Mouse (Mus musculus): ENCODE measurements around the gene Hif3a.

- TF ChIP-seq EP300 (IDR thresholded peaks at IDR 0.05; ENCODE audit: low read depth in 1 of 2, low read length in 2 of 2) (no peak), POLR2A (IDR thresholded peaks at IDR 0.05; ENCODE audit: control insufficient read depth in 1 of 2, insufficient read depth in 1 of 2, low read depth in 1 of 2, low read length in 2 of 2, poor library complexity in 1 of 2) (no peak), GATA1 (IDR thresholded peaks at IDR 0.05; ENCODE audit: low read depth, low read length) (no peak), CTCF (IDR thresholded peaks at IDR 0.05 in 2 of 3, conservative IDR thresholded peaks at IDR 0.05 in 1 of 3; ENCODE audit: control insufficient read depth in 1 of 3, insufficient read depth in 1 of 3, low read depth in 2 of 3, low read length in 3 of 3, poor library complexity in 1 of 3, severe bottlenecking in 1 of 3) (no peak), JUND (IDR thresholded peaks at IDR 0.05; ENCODE audit: low read depth, low read length) (no peak), RAD21 (IDR thresholded peaks at IDR 0.05; ENCODE audit: low read depth, low read length) (no peak), ZC3H11A (IDR thresholded peaks at IDR 0.05; ENCODE audit: low read depth, low read length) (no peak)
Observed at GRCm38 (mm10) chr7:17062389-17062788, at the start of gene Hif3a.

Measured in MEL (cell line).